Mouse (Mus musculus): ENCODE data around the gene C1qtnf9. TPM values are rescaled to one million over a fixed set of nuclear protein-coding genes. Genes with fewer than 3 reads are reported as not detected.

Gene C1qtnf9
- polyA plus RNA-seq (2015; fragmentation: Nextera tagmentation; extraction: Ambion mirVana), result 3.0 and 3.1 TPM in 2 replicates

GRCm38 (mm10) chr14:60767884-60768283 lies at the start of gene C1qtnf9:
C1qtnf9 (plus strand) TSS chr14:60768134.
- WGBS, result 52% methylated on average over 4 of the region's 4 CpGs
- H3K4me2 ChIP-seq (replicated peaks; ENCODE audit: low read depth), result no peak within 1 kb of the TSS
- no peak within 1 kb of the TSS for H3K4me3 ChIP-seq (ENCODE audit: low read depth, low read length)

DNA sequence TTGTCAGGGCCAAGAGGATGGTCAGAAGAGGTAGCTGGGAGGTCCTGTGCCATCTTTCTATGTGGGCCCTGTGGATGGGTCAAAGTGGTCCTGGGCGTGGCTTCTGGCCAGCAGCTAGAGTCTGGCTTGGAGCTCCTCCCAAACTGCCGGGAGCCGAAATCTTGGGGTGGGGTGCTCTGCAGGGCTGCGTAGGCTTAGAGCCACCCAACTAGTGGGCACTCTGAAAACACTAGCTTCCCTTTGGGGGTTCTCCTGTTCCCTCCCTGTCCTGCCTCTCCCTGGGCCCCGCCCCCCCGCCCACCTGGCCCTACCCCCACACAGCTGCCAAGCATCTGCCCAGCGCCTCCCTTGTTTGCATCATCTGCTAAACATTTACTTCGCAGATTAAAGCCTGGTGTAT lies 46.6 kb upstream of the C1qtnf9 start:
- WGBS, result 37% methylated on average over 8 of the region's 8 CpGs
- Histone ChIP-seq H3K27ac (replicated peaks) (peak overlapping the region; percentile 53; the same call in 1 of the 2 replicates), H3K27me3 (ENCODE audit: control insufficient read depth, insufficient read depth, low read length) (no peaks in the 10 kb centered on the region), H3K4me3 (ENCODE audit: low read depth, low read length) (no peak overlapping the region), H3K9me3 (ENCODE audit: control insufficient read depth, low read length) (no peaks in the 10 kb centered on the region), H3K4me2 (replicated peaks; ENCODE audit: low read depth) (no peak overlapping the region), H3K9ac (ENCODE audit: low read length) (no peak overlapping the region), H3K4me1 (replicated peaks; ENCODE audit: control insufficient read depth, insufficient read depth) (peaks cover 3% of the 10 kb centered on the region; the same call in 1 of the 2 replicates), H3K36me3 (ENCODE audit: control insufficient read depth, insufficient read depth, low read length) (no peaks in the 10 kb centered on the region)
- no peak for TF ChIP-seq CTCF (IDR thresholded peaks at IDR 0.05; ENCODE audit: low read depth)
- peak; percentile 45 for ATAC-seq (ENCODE audit: low FRiP score, low TSS enrichment)
- peak; percentile 52 for DNase-seq (ENCODE audit: low spot score)

More at GRCm38 (mm10) chr14:60767884-60768283, at the start of gene C1qtnf9:
- Histone ChIP-seq H3K4me1 (replicated peaks; ENCODE audit: control insufficient read depth, insufficient read depth) (no peaks in the 10 kb centered on the region), H3K27me3 (ENCODE audit: control insufficient read depth, insufficient read depth, low read length) (no peaks in the 10 kb centered on the region), H3K9ac (ENCODE audit: low read length) (no peak within 1 kb of the TSS), H3K9me3 (ENCODE audit: control insufficient read depth, low read length) (no peaks in the 10 kb centered on the region), H3K27ac (replicated peaks) (no peak within 1 kb of the TSS), H3K36me3 (ENCODE audit: control insufficient read depth, insufficient read depth, low read length) (no peaks in the 10 kb centered on the region)
- no peak for TF ChIP-seq EP300 (optimal IDR thresholded peaks at IDR 0.05)
- no peak for TF ChIP-seq CTCF (IDR thresholded peaks at IDR 0.05; ENCODE audit: low read depth)
- ATAC-seq (ENCODE audit: low FRiP score, low TSS enrichment) (no peak), DNase-seq (ENCODE audit: low spot score) (no peak)

DNA sequence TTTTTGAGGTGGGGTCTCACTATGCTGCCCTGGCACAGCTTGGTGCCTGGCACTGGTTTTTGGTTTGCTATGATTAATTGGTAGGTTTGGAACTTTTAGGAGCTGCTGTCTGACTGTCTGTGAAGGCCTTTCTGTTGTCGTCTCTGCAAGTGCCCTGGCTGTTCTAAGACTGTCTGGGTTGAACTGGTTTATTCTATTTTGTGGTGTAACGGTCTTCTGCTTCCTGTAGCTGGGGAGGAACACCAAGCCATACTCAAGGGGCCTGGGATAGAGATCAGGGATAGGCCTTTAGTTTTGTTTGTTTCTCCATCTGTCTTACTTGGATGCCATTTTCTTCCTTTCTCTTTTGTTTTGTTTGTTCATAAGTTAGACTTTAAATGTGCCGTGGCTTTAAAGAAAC lies 46.0 kb upstream of the C1qtnf9 start:
- 45% methylated on average over 3 of the region's 3 CpGs for WGBS
- ATAC-seq (ENCODE audit: low FRiP score, low TSS enrichment) (no peak), DNase-seq (ENCODE audit: low spot score) (no peak)
- H3K4me3 ChIP-seq (ENCODE audit: low read depth, low read length), result no peak overlapping the region
- no peak overlapping the region for H3K27ac ChIP-seq (replicated peaks)
- no peak overlapping the region for H3K4me2 ChIP-seq (replicated peaks; ENCODE audit: low read depth)
- H3K9me3 ChIP-seq (ENCODE audit: control insufficient read depth, low read length), result no peaks in the 10 kb centered on the region
- H3K36me3 ChIP-seq (ENCODE audit: control insufficient read depth, insufficient read depth, low read length), result no peaks in the 10 kb centered on the region
- H3K27me3 ChIP-seq (ENCODE audit: control insufficient read depth, insufficient read depth, low read length), result no peaks in the 10 kb centered on the region
- TF ChIP-seq CTCF (IDR thresholded peaks at IDR 0.05; ENCODE audit: low read depth), result no peak
- TF ChIP-seq EP300 (optimal IDR thresholded peaks at IDR 0.05), result no peak
- no peak overlapping the region for H3K9ac ChIP-seq (ENCODE audit: low read length)
- H3K4me1 ChIP-seq (replicated peaks; ENCODE audit: control insufficient read depth, insufficient read depth), result peaks cover 3% of the 10 kb centered on the region; the same call in 1 of the 2 replicates

DNA sequence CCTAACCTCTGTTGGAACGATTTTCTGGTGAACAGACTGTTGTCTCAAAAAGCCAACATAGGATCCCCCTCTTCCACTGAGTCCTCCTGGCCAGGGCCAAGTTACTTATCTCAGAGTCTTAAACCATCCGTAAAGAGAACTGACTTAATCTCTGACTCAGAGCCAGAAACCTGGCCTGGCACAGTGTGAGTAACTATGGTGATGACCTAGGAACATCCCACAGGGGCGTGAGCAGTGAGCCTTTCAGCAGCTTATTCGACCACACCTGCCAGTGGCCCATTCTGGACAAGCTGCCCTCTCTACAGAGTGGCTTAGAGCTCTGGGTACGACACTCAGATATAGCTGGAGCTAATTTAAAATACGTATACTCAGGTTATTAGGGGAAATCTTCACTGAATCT lies 41.8 kb upstream of the C1qtnf9 start:
- Histone ChIP-seq H3K4me1 (replicated peaks; ENCODE audit: control insufficient read depth, insufficient read depth) (peaks cover 3% of the 10 kb centered on the region; the same call in 1 of the 2 replicates), H3K9ac (ENCODE audit: low read length) (no peak overlapping the region), H3K36me3 (ENCODE audit: control insufficient read depth, insufficient read depth, low read length) (no peaks in the 10 kb centered on the region), H3K27me3 (ENCODE audit: control insufficient read depth, insufficient read depth, low read length) (no peaks in the 10 kb centered on the region), H3K27ac (replicated peaks) (no peak overlapping the region), H3K4me3 (ENCODE audit: low read depth, low read length) (no peak overlapping the region), H3K9me3 (ENCODE audit: control insufficient read depth, low read length) (no peaks in the 10 kb centered on the region), H3K4me2 (replicated peaks; ENCODE audit: low read depth) (no peak overlapping the region)
- DNase-seq (ENCODE audit: low spot score) (peak; percentile 63), ATAC-seq (ENCODE audit: low FRiP score, low TSS enrichment) (peak; percentile 80)
- WGBS, result 50% methylated on average over 6 of the region's 6 CpGs
- TF ChIP-seq CTCF (IDR thresholded peaks at IDR 0.05; ENCODE audit: low read depth), result no peak
- no peak for TF ChIP-seq EP300 (optimal IDR thresholded peaks at IDR 0.05)

- Histone ChIP-seq H3K27me3 (ENCODE audit: control insufficient read depth, insufficient read depth, low read length) (no peaks in the 10 kb centered on the region), H3K9me3 (ENCODE audit: control insufficient read depth, low read length) (no peaks in the 10 kb centered on the region), H3K4me2 (replicated peaks; ENCODE audit: low read depth) (no peak overlapping the region), H3K4me1 (replicated peaks; ENCODE audit: control insufficient read depth, insufficient read depth) (no peaks in the 10 kb centered on the region), H3K9ac (ENCODE audit: low read length) (no peak overlapping the region), H3K36me3 (ENCODE audit: control insufficient read depth, insufficient read depth, low read length) (no peaks in the 10 kb centered on the region), H3K27ac (replicated peaks) (no peak overlapping the region), H3K4me3 (ENCODE audit: low read depth, low read length) (no peak overlapping the region)
- 50% methylated on average over 4 of the region's 4 CpGs for WGBS
- ATAC-seq (ENCODE audit: low FRiP score, low TSS enrichment), result no peak
- no peak for DNase-seq (ENCODE audit: low spot score)
- TF ChIP-seq CTCF (IDR thresholded peaks at IDR 0.05; ENCODE audit: low read depth) (no peak), EP300 (optimal IDR thresholded peaks at IDR 0.05) (no peak)
These were observed 40.8 kb upstream of the C1qtnf9 start for GRCm38 (mm10) chr14:60727130-60727529.

GRCm38 (mm10) chr14:60732081-60732480 lies 35.9 kb upstream of the C1qtnf9 start:
- no peaks in the 10 kb centered on the region for H3K9me3 ChIP-seq (ENCODE audit: control insufficient read depth, low read length)
- WGBS, result 56% methylated on average over 6 of the region's 6 CpGs
- no peak overlapping the region for H3K9ac ChIP-seq (ENCODE audit: low read length)
- H3K36me3 ChIP-seq (ENCODE audit: control insufficient read depth, insufficient read depth, low read length), result no peaks in the 10 kb centered on the region
- TF ChIP-seq CTCF (IDR thresholded peaks at IDR 0.05; ENCODE audit: low read depth) (no peak), EP300 (optimal IDR thresholded peaks at IDR 0.05) (no peak)
- DNase-seq (ENCODE audit: low spot score) (no peak), ATAC-seq (ENCODE audit: low FRiP score, low TSS enrichment) (no peak)
- no peaks in the 10 kb centered on the region for H3K27me3 ChIP-seq (ENCODE audit: control insufficient read depth, insufficient read depth, low read length)
- H3K4me2 ChIP-seq (replicated peaks; ENCODE audit: low read depth), result no peak overlapping the region
- no peak overlapping the region for H3K27ac ChIP-seq (replicated peaks)
- peaks cover 7% of the 10 kb centered on the region for H3K4me1 ChIP-seq (replicated peaks; ENCODE audit: control insufficient read depth, insufficient read depth)
- no peak overlapping the region for H3K4me3 ChIP-seq (ENCODE audit: low read depth, low read length)

Data from stomach, postnatal 0 days (tissue).